Mouse (Mus musculus) stomach, embryonic 14.5 days (tissue): ENCODE data around the gene Pla2g3. TPM values are rescaled to one million over a fixed set of nuclear protein-coding genes. Genes with fewer than 3 reads are reported as not detected.

ENCODE experiments used
- ATAC-seq: fragments of 200-750 bp; cut with Nextera tagmentation; 2 replicates; pipeline ENCODE4 v1.8.0; 2017; ENCODE audit warnings: low read depth, moderate TSS enrichment; ENCODE audit not compliant: insufficient number of reproducible peaks, insufficient read depth, low FRiP score
- H3K27ac ChIP-seq: fragments of 300-500 bp; sonication (generic); 2 replicates; pipeline ENCODE4 v1.5.1; 2014; ENCODE audit warnings: mild to moderate bottlenecking, low read length, moderate library complexity, mixed read lengths
- H3K27me3 ChIP-seq: fragments of 300-500 bp; sonication (generic); 2 replicates; pipeline ENCODE4 v1.6.1; 2014; ENCODE audit warnings: low read length, control low read depth, mixed read lengths; ENCODE audit not compliant: control insufficient read depth, insufficient read depth
- H3K36me3 ChIP-seq: fragments of 300-500 bp; sonication (generic); 2 replicates; pipeline ENCODE4 v1.6.1; 2014; ENCODE audit warnings: mild to moderate bottlenecking, control low read depth, low read length, moderate library complexity, mixed read lengths; ENCODE audit not compliant: control insufficient read depth, insufficient read depth
- H3K4me1 ChIP-seq: fragments of 300-500 bp; sonication (generic); 2 replicates; pipeline ENCODE4 v1.6.1; 2014; ENCODE audit warnings: low read length, control low read depth, mixed read lengths; ENCODE audit not compliant: control insufficient read depth, insufficient read depth
- H3K4me2 ChIP-seq: fragments of 300-500 bp; sonication (generic); replicated peaks from 2 replicates; pipeline ENCODE4 v1.6.1; 2014; ENCODE audit warnings: low read depth, low read length, control low read depth
- H3K4me3 ChIP-seq: fragments of 300-500 bp; sonication (generic); 2 replicates; pipeline ENCODE4 v1.5.1; 2014; ENCODE audit warnings: low read depth, low read length, control low read depth
- H3K9ac ChIP-seq: fragments of 300-500 bp; sonication (generic); replicated peaks from 2 replicates; pipeline ENCODE4 v1.6.1; 2014; ENCODE audit warnings: low read depth, mild to moderate bottlenecking, control low read depth, low read length, moderate library complexity, mixed read lengths
- H3K9me3 ChIP-seq: fragments of 300-500 bp; sonication (generic); 2 replicates; pipeline ENCODE4 v1.6.1; 2016; ENCODE audit warnings: low read depth, low read length, control low read depth; ENCODE audit not compliant: control insufficient read depth
- WGBS: fragments of 180-500 bp; shearing (Covaris S2); extraction: QIAGEN DNeasy Blood & Tissue Kit; methylation state at CpG from one replicate; pipeline ENCODE4 v1.1.7; 2014; 5-methylcytosine and 5-hydroxymethylcytosine counted together
- polyA plus RNA-seq: library from polyadenylated mRNA; unstranded; fragments of >200 nt; fragmentation: Nextera tagmentation; extraction: Ambion mirVana; gene quantifications from 2 replicates; pipeline ENCODE4 v1.2.1, GENCODE M21; 2014

The Pla2g3 gene
- polyA plus RNA-seq, 1 experiment from 2014 or later = 0.17 TPM

DNA sequence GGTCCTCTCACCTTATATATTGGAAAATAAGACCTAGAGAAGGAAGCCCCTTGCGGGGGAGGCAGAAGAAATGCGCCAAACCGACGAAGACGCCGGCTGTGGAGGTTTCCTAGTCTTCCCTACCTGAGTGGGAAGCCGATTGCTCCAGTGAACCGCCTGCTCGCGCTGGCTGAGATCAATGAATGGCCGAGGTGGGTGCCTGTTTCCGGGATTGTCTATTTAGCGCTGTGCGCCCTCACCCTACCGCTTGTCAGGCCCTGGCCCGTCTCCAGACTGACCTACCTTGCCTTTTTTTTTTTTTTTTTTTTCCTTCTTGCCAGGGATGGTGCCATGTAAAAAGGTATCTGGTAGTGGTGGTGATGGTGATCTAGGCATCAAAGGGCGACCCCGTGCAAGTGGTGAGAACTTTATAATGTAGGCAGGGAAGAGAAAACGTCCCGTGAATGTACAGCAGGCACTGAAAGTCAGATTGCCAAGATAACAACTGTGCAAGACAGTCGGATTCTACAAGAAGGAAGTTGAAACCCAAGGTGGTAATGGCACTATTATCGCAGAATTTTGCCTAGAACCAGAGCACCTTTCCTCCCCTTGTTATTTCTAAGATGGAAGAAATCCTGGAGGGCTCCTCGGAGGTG is 52.5 kb downstream of the Pla2g3 start, which contains the start of gene Smtn:
Gene Smtn (minus strand): TSS at position 162 of the 635 bp plus-strand sequence.
- peak within 1 kb of the TSS; percentile 70 for H3K4me2 ChIP-seq
- peaks cover 20% of the 10 kb centered on the region for H3K4me1 ChIP-seq
- no peaks in the 10 kb centered on the region for H3K36me3 ChIP-seq
- no peak for ATAC-seq
- H3K4me3 ChIP-seq = peak within 1 kb of the TSS; percentile 60
- 92% methylated on average over 23 of the region's 23 CpGs for WGBS
- no peaks in the 10 kb centered on the region for H3K27me3 ChIP-seq
- no peak within 1 kb of the TSS for H3K27ac ChIP-seq
- H3K9ac ChIP-seq = no peak within 1 kb of the TSS
- no peaks in the 10 kb centered on the region for H3K9me3 ChIP-seq

DNA sequence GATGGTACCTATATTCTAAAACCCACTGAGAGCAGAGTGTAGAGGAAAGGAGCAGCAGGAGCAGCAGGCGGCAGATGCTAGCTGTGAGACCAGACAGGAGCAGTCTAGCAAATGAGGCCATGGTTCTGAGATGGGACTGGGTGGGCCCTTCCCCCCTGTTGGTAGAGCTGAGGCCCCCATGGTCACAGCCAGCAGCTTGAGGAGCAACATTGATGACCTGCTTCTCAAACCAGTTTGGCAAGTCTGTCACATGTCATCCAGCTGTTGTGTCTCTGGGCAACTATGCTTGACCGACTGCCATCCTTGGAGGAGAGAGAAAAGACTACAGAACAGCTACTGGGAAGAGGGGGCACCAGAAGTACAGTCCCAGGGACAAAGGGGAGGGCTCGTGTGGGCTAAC is 53.8 kb downstream of the Pla2g3 start:
- no peak overlapping the region for H3K9ac ChIP-seq
- no peak for ATAC-seq
- no peak overlapping the region for H3K4me2 ChIP-seq
- peaks cover 10% of the 10 kb centered on the region; the same call in 1 of the 2 replicates for H3K4me1 ChIP-seq
- no peak overlapping the region for H3K4me3 ChIP-seq
- H3K27me3 ChIP-seq = no peaks in the 10 kb centered on the region
- 67% methylated on average over 3 of the region's 3 CpGs for WGBS
- no peaks in the 10 kb centered on the region for H3K9me3 ChIP-seq
- H3K27ac ChIP-seq = no peak overlapping the region
- H3K36me3 ChIP-seq = no peaks in the 10 kb centered on the region

DNA sequence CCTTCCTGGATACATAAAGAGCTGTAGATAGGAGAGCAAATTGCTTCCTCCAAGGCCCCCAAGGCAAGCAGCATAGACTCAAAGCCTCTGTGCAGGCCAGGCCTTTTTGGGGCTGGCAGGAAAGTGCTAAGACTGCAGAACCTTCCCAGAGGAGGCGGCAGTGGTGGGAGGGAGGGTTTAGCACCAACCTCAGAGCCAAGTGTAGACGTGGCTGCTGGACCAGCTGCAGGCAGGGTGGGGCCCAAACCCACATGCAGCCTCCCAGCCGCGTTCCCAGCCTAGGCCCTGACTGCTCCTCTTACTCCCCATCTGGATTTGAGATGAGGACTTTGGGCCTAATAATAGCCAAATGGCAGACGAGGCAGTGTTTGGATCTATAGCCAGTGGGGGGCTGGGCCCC is 54.9 kb downstream of the Pla2g3 start:
- H3K4me1 ChIP-seq = no peaks in the 10 kb centered on the region
- H3K9me3 ChIP-seq = no peaks in the 10 kb centered on the region
- no peak overlapping the region for H3K4me3 ChIP-seq
- peak overlapping the region; percentile 27; the same call in 1 of the 2 replicates for H3K27ac ChIP-seq
- H3K27me3 ChIP-seq = no peaks in the 10 kb centered on the region
- H3K9ac ChIP-seq = no peak overlapping the region
- no peaks in the 10 kb centered on the region for H3K36me3 ChIP-seq
- no peak for ATAC-seq
- 21% methylated on average over 5 of the region's 5 CpGs for WGBS
- H3K4me2 ChIP-seq = no peak overlapping the region

DNA sequence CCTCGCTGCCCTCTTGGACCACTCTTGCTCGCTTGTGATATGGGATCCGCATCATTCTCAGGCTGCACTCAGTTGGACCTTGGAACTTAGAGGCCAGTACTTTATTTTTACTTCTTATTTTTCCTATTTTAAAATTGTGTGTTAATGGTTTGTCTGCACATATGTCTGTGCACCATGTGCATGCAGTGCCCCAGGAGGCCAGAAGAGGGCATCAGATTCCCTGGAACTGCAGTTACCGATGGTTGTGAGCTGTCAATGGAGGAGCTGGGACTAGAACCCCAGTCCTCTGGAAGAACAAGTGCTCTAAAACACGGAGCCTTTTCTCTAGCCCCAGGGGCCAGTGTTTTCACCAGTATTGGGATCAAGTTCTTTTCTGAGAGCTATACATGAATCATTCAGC is 56.3 kb downstream of the Pla2g3 start:
- Histone ChIP-seq H3K9me3 (no peaks in the 10 kb centered on the region), H3K27me3 (no peaks in the 10 kb centered on the region), H3K4me3 (no peak overlapping the region), H3K4me1 (no peaks in the 10 kb centered on the region), H3K4me2 (no peak overlapping the region), H3K36me3 (no peaks in the 10 kb centered on the region), H3K9ac (no peak overlapping the region), H3K27ac (no peak overlapping the region)
- ATAC-seq = no peak
- 96% methylated on average over 5 of the region's 5 CpGs for WGBS

DNA sequence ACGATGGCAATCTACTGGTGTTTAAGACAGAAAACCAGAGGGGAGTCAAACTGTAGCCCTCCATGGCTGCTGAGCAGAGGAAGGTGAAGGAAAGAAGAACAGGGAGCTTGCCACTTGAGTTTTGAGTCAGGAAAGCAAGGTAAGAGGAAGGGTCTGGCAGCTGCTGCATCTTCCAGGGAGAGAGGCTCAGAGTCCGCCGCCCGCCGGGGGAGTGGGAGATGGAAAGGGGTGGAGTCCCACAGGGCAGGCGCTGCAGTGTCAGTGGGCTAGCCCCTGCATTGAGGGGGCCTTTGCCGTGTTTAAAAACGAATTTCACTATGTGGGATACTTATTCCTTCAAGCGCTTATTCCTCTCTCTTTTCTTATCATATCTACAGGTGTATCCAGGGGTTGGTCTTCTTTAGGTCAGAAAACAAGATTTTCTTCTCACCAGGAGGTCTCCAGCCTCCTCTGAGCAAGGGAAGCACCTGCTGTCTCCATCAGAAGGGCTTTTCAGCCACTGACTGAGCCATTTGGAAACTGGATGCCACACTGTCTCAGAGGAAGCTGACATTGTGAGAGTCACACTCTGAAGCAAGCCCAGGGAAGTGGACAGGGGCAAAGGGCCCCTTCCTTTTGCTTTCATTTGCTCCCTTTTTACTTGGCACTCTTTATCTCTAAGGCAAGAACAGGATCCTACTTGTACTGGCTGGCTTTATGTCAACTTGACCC is 57.6 kb downstream of the Pla2g3 start:
- Histone ChIP-seq H3K4me1 (no peaks in the 10 kb centered on the region), H3K4me3 (no peak overlapping the region), H3K9ac (no peak overlapping the region), H3K36me3 (no peaks in the 10 kb centered on the region), H3K4me2 (no peak overlapping the region), H3K9me3 (no peaks in the 10 kb centered on the region), H3K27ac (peak overlapping the region; percentile 23; the same call in 1 of the 2 replicates), H3K27me3 (no peaks in the 10 kb centered on the region)
- ATAC-seq = no peak
- WGBS = 15% methylated on average over 9 of the region's 9 CpGs

DNA sequence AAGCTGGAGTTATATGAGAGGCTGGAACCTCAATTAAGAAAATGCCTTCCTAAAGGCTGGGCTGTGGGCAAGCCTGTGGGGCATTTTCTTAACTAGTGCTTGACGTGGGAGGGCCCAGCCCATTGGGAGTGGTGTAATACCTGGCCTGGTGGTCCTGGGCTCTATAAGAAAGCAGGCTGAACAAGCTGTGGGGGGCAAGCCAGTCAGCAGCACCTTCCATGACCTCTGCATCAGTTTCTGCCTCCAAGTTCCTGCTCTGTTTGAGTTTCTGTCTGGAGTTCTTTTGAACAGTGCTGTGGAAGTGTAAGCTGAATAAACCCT is 58.1 kb downstream of the Pla2g3 start:
- no peak overlapping the region for H3K9ac ChIP-seq
- no peaks in the 10 kb centered on the region for H3K9me3 ChIP-seq
- ATAC-seq = no peak
- H3K27me3 ChIP-seq = no peaks in the 10 kb centered on the region
- H3K36me3 ChIP-seq = no peaks in the 10 kb centered on the region
- no peak overlapping the region for H3K4me3 ChIP-seq
- peak overlapping the region; percentile 23; the same call in 1 of the 2 replicates for H3K27ac ChIP-seq
- no peaks in the 10 kb centered on the region for H3K4me1 ChIP-seq
- H3K4me2 ChIP-seq = no peak overlapping the region
- WGBS = 32% methylated on average over 1 of the region's 1 CpGs

DNA sequence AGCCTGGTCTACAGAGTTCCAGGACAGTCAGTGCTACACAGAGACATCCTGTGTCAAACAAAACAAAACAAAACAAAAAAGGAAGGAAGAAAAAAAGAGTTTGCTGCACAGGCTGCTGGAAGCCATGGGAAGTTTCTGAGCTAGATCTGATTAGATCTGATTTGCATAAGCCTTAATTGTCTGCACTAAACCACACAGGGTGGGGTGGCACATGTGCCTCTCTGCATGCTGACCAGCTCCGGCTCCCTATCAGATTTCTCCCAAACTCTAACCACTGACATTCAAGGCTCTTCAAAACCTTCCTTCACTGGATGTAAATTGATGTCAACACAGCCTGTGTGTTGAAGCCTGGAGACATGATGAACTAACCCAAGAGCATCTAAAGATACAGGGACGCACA is 59.0 kb downstream of the Pla2g3 start:
- WGBS = 84% methylated on average over 2 of the region's 2 CpGs
- no peaks in the 10 kb centered on the region for H3K9me3 ChIP-seq
- H3K27me3 ChIP-seq = no peaks in the 10 kb centered on the region
- H3K4me3 ChIP-seq = no peak overlapping the region
- no peak overlapping the region for H3K9ac ChIP-seq
- no peak overlapping the region for H3K27ac ChIP-seq
- H3K36me3 ChIP-seq = no peaks in the 10 kb centered on the region
- no peaks in the 10 kb centered on the region for H3K4me1 ChIP-seq
- ATAC-seq = no peak
- H3K4me2 ChIP-seq = no peak overlapping the region

DNA sequence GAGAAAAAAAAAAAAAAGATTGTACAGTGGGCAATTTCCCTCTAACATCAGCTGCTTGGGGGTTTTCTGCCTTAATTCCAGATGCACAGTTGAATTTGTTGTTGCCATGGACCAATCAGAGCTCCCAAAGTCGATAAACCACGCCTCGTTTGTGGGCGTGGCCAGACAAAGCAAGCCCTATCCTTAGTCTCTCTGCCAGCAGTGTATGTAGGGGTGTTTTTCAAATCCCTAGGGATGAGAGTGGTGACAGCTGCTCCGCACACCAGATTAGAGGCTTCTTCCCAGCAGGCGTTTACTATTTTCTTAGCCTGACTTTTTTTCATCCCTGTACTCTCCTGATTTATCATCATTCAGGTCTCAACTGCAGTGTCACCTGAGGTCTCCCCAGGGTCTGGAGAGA is 59.9 kb downstream of the Pla2g3 start:
- no peaks in the 10 kb centered on the region for H3K9me3 ChIP-seq
- H3K4me2 ChIP-seq = no peak overlapping the region
- H3K27ac ChIP-seq = no peak overlapping the region
- no peak overlapping the region for H3K4me3 ChIP-seq
- 47% methylated on average over 6 of the region's 6 CpGs for WGBS
- no peak for ATAC-seq
- H3K4me1 ChIP-seq = no peaks in the 10 kb centered on the region
- H3K36me3 ChIP-seq = no peaks in the 10 kb centered on the region
- no peaks in the 10 kb centered on the region for H3K27me3 ChIP-seq
- no peak overlapping the region for H3K9ac ChIP-seq
